Mouse (Mus musculus): ENCODE results near the gene C530025M09Rik. TPM values are rescaled to one million over a fixed set of nuclear protein-coding genes. Genes with fewer than 3 reads are reported as not detected.

The C530025M09Rik gene
- polyA plus RNA-seq (2017; shearing (Covaris generic)) = not detected

DNA sequence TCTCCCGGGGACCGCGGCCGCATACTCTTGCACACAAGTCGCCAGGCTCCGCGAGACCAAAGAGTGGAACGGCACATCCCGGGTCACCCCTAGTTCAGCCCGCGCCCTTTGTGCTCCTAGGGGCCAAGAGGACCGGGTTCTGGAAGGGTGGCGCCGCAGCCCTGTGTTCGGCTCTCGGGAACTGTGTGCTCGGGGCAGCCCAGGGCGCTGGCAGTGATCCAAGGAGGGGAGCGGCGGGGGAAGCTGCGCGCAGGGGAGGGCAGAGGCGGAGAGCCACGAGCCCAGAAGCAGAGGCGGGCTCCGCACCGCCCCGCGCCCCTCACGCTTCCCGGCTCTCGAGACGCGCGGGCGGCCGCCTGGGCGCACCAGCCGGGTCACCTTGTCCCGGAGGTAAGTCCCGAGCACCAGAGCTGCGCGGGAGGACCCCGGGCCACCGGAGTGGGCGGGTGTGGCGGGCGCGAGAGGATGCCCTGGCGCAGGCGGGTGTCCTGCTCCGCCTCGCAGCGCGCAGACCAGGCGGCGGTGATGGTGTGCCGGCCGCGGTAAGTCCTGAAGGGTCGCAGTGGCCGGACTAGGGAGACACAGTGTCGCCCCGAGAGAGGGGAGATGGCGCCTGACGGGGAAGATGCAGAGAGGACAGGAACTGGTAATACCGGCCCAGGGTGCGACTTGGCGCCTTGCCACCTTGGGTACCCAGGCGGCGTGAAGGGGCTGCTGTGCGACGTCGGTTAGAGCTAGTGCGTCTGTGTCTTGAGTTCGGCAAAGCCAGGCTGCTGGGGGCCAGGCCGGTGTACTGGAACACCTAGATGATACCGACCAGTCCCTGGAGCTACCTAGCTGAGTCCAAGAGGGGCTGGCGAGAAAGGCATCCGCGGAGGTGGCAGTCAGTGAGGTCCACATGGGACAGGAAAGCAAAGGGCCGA, at the start of gene C530025M09Rik:
TSS of gene C530025M09Rik (minus strand) at position 678 of the 923 bp plus-strand sequence.
- no peak for ATAC-seq

DNA sequence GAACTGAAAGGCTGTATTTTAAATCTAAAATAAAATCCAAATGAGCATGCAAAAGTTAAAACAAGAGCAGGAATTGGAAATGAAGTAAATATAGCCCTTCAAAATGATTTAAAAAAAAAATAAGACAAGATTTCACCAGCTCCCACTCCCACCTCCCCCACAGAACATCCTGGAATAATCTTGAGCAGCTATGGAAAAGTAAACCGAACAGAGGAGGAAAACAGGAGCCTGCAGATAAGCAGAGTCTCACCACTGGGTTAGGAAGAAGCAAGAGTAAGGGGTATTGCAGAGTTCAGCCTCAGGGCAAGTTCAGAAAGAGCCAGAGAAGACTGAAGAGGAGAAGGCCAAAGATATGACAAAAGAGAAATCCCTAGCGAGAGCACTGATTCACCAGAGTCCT, 46.9 kb upstream of the C530025M09Rik start:
- ATAC-seq = no peak

DNA sequence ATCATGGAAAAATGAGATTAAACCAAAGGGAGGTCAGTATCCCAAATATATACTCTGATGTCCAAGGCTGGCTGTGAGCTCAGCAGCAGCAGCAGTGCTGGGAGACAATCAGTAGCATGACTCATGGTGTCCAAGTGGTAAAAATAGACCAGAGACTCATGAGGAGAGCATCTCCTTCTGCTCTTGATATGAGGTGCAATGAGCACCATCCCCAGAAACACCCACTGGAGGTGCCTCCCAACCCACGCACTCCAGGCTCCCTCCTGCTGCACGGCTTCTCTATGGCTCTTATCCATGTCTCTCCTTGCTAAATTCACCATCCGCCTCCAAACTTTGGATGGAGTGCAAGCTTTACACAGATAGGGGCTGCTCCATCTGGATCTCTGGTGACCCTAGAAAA, 42.3 kb upstream of the C530025M09Rik start:
- ATAC-seq = no peak

DNA sequence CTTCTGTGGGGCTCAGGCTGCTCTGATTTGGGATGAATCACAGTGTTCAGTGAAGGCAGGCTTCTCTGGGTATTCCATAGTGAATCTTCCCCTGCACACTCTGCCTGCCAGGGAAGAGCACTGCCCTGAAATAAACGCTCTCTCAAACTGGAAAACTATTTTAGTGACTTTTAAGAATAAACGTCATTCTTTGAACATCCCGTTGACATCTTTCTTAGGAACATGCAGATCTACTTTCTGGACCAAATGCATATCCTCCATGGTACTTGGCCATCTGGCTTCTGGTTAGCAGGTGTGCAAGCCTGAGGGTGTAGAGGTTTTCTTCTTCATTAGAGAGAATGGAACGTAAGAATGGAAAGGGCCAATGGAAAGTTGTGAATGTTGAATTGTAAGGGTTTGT, 41.5 kb upstream of the C530025M09Rik start:
- no peak for ATAC-seq

DNA sequence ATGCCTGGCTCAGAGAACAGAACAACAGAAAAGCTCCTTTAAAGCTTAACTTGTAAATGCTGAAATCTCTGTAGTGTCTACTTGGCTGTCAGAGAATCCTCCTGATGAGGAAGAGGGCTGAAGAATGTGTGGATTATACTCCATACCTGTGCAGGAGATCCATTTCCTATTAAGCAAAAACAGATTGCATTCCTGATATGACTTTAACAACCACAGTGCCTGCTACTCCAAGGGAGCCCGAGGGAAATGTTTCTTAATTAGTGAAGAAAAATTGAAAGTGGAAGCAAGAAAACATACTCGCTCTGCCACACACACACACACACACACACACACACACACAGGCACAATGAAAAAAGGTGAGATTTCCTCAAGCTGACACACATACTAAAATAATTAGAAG, 39.5 kb upstream of the C530025M09Rik start:
- ATAC-seq = no peak

DNA sequence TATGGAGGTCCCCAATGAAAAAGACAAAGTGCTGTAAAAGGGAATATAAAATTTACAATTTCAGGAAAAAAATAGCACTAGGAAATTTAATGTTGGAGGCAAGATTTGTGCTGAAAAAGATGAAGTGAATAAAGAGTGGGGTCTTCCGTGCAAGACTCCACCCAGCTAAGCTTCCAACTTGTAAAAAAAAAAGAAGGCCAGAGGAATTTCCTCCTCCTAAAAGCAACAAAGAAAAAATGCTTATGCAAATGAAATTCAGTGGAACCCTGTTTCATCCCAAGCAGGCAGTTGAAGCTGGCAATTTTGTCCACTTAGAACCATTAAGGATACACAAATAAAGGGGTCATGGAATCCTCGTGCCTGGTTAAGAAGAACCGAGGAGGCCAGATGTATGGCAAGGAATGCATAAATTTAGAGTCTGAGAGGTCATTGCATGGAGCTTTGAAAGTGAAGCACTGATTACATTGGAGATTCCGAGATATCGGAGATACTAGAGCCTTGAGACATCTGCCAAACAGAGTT, 35.0 kb upstream of the C530025M09Rik start:
- no peak for ATAC-seq

DNA sequence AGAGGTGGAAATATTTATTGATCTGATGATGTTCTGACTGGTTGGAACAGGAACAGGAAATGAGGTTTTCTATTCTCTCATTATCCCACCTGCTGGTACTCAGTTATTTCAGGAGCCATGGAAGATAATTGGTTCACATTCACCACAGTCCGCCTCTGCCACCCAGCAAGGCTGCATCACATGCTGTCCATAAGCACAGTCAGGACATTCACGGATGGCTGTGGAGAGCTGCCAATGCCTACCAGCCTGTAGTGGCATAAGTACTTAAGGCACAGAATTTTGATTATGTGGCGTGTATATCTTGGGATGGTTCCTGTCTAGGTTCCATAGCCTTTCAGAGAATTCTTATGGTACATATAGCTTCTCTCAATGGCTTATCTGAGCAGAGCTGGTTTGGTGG, 30.0 kb upstream of the C530025M09Rik start:
- no peak for ATAC-seq

DNA sequence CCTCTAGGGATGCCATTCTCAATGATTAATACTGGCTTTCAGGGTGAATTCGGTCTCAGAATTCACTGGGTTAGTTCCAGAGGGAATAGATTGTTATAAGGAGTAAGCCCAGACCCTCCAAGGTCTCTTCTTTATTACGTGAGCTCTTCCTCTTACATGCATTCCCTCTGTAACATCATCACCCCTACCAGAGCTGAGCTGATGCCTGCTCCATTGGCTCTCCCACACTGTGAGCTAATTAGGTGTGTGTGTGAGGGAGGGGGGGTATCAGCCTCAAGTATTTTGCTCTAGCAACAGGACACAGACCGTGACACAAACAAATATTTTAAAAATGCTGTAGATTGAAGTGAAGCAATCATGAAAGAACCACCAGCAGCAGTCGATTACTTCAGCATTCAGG, 17.8 kb upstream of the C530025M09Rik start:
- no peak for ATAC-seq

DNA sequence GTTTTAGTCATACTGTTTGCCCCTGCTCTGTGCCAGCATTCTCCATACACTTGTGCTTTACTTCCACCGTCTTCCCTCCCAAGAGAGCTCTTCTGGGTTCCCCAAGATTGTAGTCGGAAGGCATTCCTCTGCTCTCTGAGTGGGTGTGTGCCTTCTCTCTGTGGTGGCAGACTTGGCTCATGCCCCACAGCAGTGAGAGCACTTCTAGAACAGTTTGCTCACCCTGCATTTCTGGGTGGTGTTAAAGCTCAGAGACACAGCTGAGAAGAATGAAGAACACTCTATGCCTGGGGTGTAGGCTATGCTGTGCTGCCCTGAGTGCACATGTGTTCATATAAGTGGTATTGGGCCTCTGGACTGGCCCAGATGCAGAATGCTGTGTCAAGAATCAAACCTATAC, 13.6 kb upstream of the C530025M09Rik start:
- ATAC-seq = no peak

DNA sequence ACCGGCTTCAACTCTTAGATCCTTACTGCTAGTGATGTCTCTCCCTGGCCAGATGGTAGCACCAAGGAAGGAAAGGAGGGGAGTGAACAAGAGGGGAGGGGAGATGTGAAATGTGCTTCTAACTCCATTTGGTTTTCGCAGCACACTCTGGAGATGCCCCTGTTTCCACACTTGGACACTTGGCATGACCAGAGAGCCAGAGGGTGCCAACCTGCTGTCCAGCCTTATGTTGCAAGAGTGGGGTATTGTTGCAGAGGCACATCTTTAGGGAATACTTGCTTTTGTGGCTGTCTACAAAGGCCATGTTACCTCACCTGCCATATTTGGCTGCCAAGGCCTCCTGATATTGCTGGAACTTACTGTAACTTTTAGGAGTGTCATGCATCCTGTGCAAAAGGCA, 8.7 kb upstream of the C530025M09Rik start:
- no peak for ATAC-seq

DNA sequence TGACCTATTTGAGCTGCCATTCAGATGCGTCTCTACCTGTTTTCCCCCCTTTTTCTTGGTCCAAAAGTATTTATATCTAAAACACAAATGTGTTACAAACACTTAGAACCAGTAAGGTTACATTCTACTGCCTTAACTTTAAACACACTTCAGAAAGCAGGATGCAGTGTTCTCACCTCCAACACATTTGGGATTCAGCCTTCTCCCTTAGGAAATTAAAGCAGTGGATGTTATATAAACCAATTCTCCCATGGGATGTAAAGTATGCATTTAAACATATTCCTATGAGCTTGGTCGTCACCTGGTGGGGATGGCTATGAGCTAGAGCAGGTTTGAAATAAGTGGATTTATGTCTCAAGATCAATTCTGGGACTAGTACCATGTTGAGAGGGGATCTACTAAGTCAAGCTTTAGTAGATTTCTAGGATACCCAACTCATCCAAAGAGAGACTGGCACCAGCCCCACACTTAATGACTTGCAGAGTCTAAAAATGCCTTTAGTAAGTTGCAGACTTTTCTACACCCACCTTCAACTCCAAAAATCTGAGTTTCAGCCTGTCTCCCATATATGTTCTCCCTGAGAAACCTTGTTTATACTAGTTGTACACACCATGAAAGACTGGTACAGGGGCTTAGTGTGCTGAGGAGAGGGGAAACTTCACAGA, 5.6 kb upstream of the C530025M09Rik start:
- ATAC-seq = no peak

DNA sequence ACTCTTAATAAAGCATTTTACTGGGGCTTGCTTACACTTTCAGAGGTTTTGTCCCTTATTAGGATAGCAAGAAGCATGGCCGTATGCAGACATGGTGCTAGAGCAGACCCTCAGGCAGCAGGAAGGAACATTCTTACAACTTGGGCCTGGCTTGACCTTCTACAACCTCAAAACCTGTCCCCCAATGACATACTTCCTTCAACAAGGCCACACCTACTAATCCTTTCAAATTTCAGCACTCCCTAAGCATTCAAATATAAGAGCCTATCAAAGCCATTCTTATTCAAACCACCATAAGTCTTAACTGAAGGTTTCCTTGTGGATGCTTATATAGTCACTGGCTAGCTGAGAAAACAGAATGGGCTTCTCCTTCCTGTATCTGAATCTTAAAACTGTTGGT, 4.1 kb upstream of the C530025M09Rik start:
- no peak for ATAC-seq

DNA sequence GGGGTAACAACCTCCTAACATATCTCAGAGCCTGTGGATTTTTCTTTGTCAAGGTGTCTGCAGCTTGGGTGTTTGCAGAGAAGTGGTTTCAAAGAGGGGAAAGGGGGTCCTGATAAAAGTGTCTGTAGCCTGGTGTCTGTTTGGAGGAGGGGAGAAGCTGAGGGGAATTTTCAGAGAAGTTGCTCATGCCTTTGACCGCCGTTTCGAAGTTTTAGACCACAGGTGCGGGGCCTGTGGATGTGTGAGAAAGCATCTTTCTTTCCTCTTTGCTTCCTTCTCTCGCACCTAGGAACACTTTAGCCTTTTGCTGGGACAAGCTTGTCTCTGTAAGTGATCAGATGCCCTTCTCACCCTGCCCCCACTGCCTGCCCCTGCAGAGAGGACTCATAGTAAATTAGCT, 1.3 kb upstream of the C530025M09Rik start:
- ATAC-seq = no peak

DNA sequence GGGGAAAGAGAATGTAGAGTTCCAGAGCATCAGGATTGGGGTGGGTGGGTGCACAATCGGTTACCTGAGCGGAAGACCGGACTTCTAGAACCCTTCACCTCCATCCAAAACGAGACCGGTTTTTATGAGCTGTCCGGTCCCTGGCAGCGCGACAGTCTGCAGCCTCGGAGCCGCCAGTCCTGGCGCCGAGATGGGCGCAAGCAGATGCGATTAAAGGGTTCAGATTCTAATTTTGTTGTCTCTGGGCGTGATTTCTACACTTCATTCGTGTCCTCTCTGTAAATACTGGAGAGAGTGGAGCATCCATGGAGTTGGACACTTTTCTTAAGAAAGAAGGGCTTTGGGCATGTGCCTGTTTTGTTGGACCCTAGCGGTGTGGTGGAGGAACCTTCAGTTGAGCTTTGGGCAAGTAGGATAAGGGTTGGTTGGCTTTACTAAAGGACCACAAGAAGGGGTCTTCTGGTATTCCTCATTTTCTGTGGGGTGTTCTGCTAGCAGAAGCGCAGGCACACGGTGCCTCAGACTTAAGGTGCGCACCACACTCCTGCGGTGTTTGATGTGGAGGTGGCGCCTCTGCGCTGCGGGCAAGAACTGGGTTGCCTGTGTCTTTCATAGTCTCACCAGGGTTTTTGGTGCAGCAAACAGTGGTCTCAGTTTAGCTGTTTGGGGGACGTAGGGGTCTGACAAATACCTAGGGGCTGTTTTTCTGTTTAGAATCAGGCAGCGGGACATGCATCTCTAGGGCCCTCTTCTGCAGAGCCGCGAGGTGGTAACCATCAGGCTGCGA, 639 bp upstream of the C530025M09Rik start:
- no peak for ATAC-seq

DNA sequence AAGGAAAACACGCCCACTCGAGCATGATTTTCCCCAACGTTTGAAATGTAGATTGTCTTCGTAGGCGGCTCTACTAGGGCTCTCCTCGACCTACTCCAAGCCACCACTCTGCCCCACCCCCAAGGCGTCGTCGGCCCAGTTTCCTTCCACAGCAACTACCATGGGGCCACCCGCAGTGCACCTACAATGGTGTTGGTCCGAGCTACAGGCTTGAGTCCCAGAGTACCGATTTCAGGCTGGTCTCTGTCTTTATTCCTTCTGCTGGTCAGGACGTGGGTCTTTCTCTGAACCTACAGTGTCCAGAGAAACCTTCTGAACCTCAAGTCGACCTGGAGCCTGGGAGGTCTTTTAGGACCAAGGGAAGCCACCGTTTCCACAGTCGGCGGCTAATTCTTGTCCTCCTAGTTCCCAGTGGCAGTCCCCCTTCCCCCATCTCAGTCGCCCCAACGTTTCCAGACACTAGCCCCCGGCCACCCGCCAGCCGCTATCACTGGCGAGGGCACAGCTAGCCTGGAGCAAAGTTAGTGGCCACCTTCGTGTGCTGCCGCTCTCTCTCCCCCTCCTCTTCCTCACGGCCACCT, 968 bp downstream of the C530025M09Rik start:
- no peak for ATAC-seq

DNA sequence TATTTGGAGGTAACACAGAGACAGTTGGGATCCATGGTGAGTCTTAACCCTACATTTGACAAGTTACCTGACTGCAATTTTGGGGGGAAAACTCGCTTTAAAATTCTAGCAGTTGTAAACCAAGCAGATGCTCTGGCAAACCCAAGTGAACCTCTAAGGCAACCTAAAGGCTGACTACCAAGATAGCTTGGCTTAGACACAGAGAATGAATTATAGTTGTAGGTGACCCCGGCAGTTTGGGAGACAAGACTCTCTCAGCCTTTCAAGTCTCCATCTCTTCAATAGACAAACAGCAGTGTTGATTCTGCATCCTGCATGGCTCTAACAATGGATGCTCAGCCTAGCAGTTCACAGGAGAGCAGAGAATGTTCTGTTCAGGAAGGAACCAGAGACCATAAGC, 2.1 kb downstream of the C530025M09Rik start, which contains the start of gene Syndig1:
TSS of gene Syndig1 (plus strand) at position 301 of the 400 bp plus-strand sequence.
- ATAC-seq = no peak

DNA sequence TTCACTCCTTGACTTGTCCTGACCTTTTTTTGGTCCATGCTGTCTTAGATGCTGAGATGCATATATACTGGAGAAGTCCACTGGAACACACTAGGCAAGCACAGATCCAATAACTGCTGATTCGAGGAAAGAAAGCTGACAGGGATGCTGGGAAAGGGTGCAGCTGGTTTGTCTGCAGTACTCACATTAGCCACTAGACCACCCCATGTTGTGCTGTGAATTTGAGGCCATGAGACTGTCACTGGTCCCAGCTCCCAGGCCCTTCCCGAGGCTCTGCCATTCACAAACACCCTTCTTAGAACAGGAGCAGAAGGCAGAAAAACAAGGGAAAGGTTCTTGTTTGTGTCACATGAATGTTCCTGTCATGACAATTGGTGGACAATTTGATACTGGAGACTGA, 10.8 kb downstream of the C530025M09Rik start:
- no peak for ATAC-seq

DNA sequence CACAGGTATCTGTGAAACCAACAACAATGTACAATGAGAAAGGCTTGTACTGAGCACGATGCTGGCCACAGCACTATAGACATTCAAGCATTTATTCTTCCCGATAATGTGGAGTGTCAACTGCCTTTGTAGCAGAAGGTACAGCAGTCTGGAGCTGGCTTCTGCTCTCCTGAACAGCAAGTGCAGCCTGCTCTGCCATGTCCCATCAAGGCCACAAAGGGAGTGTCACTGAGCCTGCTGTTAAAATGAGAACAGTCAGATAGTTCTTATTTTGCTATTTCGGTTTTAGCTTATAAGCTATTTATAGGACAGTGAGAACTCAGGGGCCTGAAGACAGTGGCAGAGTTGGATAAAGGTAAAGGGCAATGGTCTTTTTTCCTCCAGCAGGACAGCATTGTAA, 11.3 kb downstream of the C530025M09Rik start:
- no peak for ATAC-seq

DNA sequence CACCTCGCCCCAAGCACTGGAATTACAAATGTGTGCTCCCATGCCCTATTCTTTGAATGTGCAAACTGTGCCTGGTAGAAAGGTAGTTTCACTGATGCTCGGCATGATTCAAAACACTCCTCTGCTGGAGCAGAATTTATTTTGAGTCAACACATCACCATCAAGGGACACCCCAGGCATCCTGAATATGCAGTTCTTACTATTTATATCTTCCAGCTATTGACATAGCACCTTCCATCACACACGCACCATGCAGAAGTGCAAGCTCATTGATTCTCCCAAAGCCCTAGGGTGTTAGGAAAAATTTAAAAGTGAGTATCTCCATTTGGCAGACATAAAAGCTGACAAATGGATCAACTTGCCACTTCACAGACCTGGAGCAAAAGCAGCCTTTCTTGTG, 12.6 kb downstream of the C530025M09Rik start:
- ATAC-seq = no peak

DNA sequence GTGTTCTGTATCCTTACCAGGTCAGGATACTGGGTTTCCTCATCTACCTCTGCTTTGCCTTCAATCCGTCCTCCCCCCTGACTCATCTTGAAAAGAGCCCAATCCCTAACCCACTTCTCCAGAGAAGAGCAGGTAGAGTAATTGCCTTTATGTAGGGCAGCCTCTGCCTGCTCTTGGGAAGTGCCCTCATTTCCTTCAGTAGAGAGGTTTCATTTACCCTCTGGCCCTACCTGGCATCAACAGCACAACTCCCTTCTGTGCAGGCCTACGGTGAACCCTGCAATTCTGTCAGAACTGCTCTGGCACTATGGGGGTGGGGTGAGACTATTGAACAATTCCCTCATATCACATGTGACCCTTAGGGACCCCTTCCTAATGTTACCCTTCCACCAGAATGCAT, 18.1 kb downstream of the C530025M09Rik start:
- ATAC-seq = no peak

DNA sequence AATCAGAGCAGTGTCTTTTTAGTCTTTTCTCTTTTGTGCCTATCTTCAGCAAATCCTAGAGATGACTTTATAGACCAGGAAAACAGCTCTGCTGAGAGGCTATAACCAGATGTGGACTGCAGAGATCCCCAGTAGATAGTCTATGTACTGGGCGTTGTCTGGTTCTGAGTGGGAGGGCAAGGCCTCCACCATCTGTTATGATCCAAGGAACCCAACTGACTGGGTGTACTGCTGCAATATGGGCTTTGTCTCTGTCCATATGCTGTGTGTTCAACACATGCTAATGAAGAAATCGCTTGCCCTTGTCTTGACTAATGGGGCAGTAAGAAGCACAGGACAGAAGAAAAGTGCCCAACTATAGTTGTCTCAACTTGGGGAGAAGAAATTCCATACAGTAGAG, 25.8 kb downstream of the C530025M09Rik start:
- no peak for ATAC-seq

DNA sequence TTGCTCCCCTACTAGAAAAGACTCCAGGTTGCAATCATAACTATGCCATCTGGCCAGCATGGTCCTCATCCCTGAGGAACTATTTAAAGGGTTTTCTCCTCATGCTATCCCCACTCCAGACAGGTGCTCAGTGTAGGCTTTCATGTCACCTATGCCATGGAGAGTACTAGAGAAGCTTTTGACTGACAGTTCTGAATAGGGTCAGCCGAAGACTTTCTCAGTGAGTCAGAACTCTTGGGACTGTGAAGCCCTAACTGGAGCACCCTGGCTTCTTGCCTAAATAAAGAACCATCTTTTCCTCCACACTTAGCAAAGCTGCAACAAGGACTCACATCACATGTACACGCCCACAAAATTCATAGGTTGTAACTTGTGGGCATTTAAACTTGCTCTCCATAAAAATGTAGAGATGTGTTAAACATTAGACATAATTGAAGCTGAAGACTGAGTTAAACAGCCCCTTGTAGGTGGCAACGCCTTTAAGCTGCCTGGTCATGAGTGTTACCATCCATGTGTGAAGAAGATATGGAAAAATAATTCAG, 26.3 kb downstream of the C530025M09Rik start:
- ATAC-seq = no peak
